Mouse (Mus musculus): Measurements from ENCODE around the gene Tmem229a. TPM values are rescaled to one million over a fixed set of nuclear protein-coding genes. Genes with fewer than 3 reads are reported as not detected.
A peak's percentile ranks its signal among the peaks of the same experiment; 100 is the strongest.

Gene Tmem229a
- 1.3 and 1.4 TPM in 2 replicates for polyA plus RNA-seq (2016; fragmentation: Nextera tagmentation; extraction: Ambion mirVana)

DNA sequence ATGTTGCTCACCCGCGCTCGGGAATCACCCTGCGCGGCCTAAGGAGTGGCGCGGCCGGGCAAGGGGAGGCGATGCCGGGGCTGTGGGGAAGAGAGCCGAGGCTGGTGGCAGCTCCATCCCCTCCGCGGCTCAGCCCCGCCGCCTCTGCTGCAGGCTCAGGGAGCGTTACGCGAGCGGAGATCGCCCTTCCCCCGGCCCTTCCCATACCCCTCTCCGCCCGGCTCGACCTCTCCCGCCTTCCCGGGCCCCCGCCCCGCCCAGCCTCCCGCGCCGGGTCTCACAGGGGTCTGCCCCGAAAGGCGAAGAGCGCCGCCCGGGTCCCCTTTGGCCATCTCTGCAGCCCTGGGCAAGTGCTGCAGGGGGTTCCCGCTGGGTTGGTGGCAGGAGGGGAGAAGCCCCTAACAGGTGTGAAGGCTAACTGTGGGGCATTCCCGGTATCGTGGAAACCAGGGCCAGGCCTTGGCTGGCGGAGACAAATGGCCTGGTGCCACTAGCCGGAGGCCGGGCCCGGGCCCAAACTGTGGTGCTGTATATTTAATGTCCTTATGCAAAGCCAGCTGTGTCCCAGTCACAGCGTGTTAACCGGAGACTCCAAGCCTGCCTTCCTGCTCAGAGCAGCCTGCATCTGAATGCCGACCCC lies at the start of gene Tmem229a:
TSS of gene Tmem229a (minus strand) at position 352 of the 640 bp plus-strand sequence.
- WGBS: under 1% methylated on average over 38 of the region's 46 CpGs
- Histone ChIP-seq H3K27ac (replicated peaks) (peak within 1 kb of the TSS; percentile 93), H3K4me1 (peaks cover 22% of the 10 kb centered on the region), H3K4me3 (peak within 1 kb of the TSS; percentile 76), H3K9me3 (replicated peaks) (no peaks in the 10 kb centered on the region), H3K27me3 (ENCODE audit: low read depth, poor library complexity, severe bottlenecking) (peaks cover 15% of the 10 kb centered on the region), H3K36me3 (no peaks in the 10 kb centered on the region)
- peak; percentile 82 for DNase-seq (ENCODE audit: low spot score)

DNA sequence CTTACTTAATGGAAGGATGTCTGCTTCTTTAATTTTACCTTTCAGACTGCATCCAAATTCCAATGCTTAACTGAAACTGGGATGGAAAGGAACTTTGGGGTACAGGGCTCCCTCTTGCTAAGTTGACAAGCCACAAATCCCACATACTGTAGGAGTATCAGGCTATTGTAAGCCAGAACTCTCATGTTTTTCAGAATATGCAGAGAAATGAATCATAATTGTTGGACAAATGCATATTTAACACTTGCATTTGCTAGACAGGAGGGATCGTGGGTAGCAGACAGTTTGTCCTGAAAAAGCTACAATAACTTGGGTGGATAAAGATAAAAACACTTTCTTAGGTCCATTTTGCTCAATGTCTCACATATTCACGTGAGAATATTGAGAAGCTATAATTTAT lies 37.7 kb upstream of the Tmem229a start:
- Histone ChIP-seq H3K36me3 (no peaks in the 10 kb centered on the region), H3K27me3 (ENCODE audit: low read depth, poor library complexity, severe bottlenecking) (no peaks in the 10 kb centered on the region), H3K27ac (replicated peaks) (no peak overlapping the region), H3K4me1 (no peaks in the 10 kb centered on the region), H3K9me3 (replicated peaks) (no peaks in the 10 kb centered on the region), H3K4me3 (no peak overlapping the region)
- DNase-seq (ENCODE audit: low spot score): no peak
- 71% methylated on average over 2 of the region's 2 CpGs for WGBS

DNA sequence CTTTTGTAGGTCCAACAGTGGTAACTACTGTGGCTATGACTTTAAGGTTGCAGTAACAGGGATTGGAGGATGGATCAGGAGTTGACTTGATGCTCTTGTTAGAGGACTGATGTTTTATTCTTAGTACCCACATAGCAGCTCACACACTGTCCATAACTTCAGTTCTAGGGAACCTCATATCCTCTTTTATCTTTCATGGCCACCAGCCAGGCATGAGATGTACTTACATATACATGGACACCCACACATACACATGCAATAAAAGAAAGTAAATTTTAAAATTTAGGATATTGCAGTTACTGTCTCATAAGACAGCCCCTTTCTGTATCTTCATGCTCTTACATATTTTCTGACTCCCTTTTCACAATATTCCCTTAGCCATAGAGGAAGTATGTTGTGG lies 33.7 kb upstream of the Tmem229a start:
- no peaks in the 10 kb centered on the region for H3K36me3 ChIP-seq
- H3K27ac ChIP-seq (replicated peaks): no peak overlapping the region
- H3K9me3 ChIP-seq (replicated peaks): no peaks in the 10 kb centered on the region
- no peaks in the 10 kb centered on the region for H3K4me1 ChIP-seq
- no peaks in the 10 kb centered on the region for H3K27me3 ChIP-seq (ENCODE audit: low read depth, poor library complexity, severe bottlenecking)
- no peak overlapping the region for H3K4me3 ChIP-seq
- no peak for DNase-seq (ENCODE audit: low spot score)

DNA sequence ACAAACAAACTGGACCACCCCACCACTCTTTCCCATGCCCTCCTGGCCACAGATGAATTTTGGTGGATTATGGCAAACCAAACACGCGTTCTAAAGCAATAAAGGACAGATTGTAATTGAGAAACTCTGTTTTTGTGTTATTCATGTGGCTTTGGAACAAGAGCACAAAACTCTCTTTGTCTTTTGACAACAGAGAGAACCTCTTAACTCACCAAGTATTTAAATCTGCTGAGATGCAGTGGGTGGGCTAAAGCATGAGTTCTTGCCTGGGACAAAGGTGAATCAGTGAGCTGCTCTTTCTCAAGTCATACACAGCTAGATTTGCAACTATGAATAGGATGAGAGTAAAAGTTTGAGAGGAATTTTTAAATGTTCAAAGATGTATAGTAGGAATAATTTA lies 20.1 kb upstream of the Tmem229a start:
- 66% methylated on average over 2 of the region's 2 CpGs for WGBS
- Histone ChIP-seq H3K27ac (replicated peaks) (no peak overlapping the region), H3K36me3 (no peaks in the 10 kb centered on the region), H3K27me3 (ENCODE audit: low read depth, poor library complexity, severe bottlenecking) (no peaks in the 10 kb centered on the region), H3K4me3 (no peak overlapping the region), H3K4me1 (no peaks in the 10 kb centered on the region), H3K9me3 (replicated peaks) (no peaks in the 10 kb centered on the region)
- no peak for DNase-seq (ENCODE audit: low spot score)

- Histone ChIP-seq H3K36me3 (no peaks in the 10 kb centered on the region), H3K9me3 (replicated peaks) (no peaks in the 10 kb centered on the region), H3K4me1 (no peaks in the 10 kb centered on the region), H3K4me3 (no peak overlapping the region), H3K27ac (replicated peaks) (no peak overlapping the region), H3K27me3 (ENCODE audit: low read depth, poor library complexity, severe bottlenecking) (no peaks in the 10 kb centered on the region)
- WGBS: 91% methylated on average over 3 of the region's 3 CpGs
- no peak for DNase-seq (ENCODE audit: low spot score)
Measured at GRCm38 (mm10) chr6:24968471-24969223, 12.6 kb upstream of the Tmem229a start.

GRCm38 (mm10) chr6:24967726-24968125 lies 11.6 kb upstream of the Tmem229a start:
- WGBS: 92% methylated on average over 7 of the region's 7 CpGs
- no peaks in the 10 kb centered on the region for H3K36me3 ChIP-seq
- no peak overlapping the region for H3K27ac ChIP-seq (replicated peaks)
- H3K9me3 ChIP-seq (replicated peaks): no peaks in the 10 kb centered on the region
- no peak overlapping the region for H3K4me3 ChIP-seq
- H3K4me1 ChIP-seq: no peaks in the 10 kb centered on the region
- DNase-seq (ENCODE audit: low spot score): no peak
- no peaks in the 10 kb centered on the region for H3K27me3 ChIP-seq (ENCODE audit: low read depth, poor library complexity, severe bottlenecking)

DNA sequence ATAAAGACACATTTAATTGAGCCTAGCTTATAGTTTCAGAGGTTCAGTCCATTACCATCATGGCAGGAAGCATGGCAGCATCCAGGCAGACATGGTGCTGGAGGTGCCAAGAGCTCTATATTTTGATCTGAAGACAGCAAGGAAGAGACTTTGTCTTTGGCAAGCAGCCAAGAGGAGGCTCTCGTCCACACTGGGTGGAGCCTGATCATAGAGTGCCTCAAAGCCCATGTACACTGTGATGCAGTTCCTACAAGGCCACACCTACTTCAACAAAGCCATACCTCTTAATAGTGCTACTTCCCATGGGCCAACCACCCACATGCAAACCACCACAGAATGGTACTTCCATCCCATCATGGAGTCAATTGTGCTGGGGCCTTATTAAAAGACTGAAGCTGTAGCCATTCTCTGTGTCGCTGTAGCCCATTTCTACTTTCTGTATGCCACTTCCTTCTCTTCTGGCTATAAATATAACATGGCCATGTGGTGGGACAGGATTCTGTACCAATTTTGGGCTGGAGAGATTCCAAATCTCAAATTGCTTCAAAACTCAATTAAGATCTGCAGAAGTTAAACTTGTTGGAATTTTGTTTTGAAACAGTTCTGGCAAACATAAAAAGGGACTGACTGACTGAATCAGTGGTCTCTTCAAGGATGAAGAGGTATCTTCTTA lies 10.0 kb upstream of the Tmem229a start:
- no peak overlapping the region for H3K27ac ChIP-seq (replicated peaks)
- H3K27me3 ChIP-seq (ENCODE audit: low read depth, poor library complexity, severe bottlenecking): no peaks in the 10 kb centered on the region
- no peak overlapping the region for H3K4me3 ChIP-seq
- H3K9me3 ChIP-seq (replicated peaks): no peaks in the 10 kb centered on the region
- no peaks in the 10 kb centered on the region for H3K36me3 ChIP-seq
- DNase-seq (ENCODE audit: low spot score): no peak
- 90% methylated on average over 2 of the region's 2 CpGs for WGBS
- H3K4me1 ChIP-seq: no peaks in the 10 kb centered on the region

DNA sequence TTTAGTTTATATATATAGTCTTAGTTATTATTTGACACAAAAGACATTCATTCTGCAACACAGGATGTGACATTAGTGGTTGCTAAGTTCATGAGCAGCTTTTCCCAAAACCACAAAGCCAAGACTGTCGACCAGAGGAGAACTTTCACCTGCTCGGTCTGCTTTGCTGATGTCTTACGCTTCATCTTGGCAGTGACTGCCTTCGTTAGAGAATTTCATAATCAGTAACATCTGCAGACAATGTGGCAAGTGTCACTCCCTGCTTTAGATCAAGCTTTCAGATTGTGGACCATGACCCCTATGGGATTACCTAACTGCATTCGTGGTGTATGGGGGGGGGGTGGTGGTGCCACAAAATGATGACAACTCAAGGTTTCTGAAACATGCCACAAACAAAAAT lies 7.7 kb upstream of the Tmem229a start:
- no peak overlapping the region for H3K4me3 ChIP-seq
- no peaks in the 10 kb centered on the region for H3K4me1 ChIP-seq
- H3K36me3 ChIP-seq: no peaks in the 10 kb centered on the region
- no peak for DNase-seq (ENCODE audit: low spot score)
- H3K27me3 ChIP-seq (ENCODE audit: low read depth, poor library complexity, severe bottlenecking): no peaks in the 10 kb centered on the region
- H3K9me3 ChIP-seq (replicated peaks): no peaks in the 10 kb centered on the region
- H3K27ac ChIP-seq (replicated peaks): no peak overlapping the region
- WGBS: 90% methylated on average over 5 of the region's 5 CpGs

GRCm38 (mm10) chr6:24956586-24956973 lies 483 bp upstream of the Tmem229a start:
- DNase-seq (ENCODE audit: low spot score): no peak
- H3K4me3 ChIP-seq: peak overlapping the region; percentile 76
- H3K36me3 ChIP-seq: no peaks in the 10 kb centered on the region
- no peaks in the 10 kb centered on the region for H3K9me3 ChIP-seq (replicated peaks)
- WGBS: 18% methylated on average over 5 of the region's 5 CpGs
- peak overlapping the region; percentile 93 for H3K27ac ChIP-seq (replicated peaks)
- peaks cover 15% of the 10 kb centered on the region for H3K27me3 ChIP-seq (ENCODE audit: low read depth, poor library complexity, severe bottlenecking)
- H3K4me1 ChIP-seq: peaks cover 22% of the 10 kb centered on the region

DNA sequence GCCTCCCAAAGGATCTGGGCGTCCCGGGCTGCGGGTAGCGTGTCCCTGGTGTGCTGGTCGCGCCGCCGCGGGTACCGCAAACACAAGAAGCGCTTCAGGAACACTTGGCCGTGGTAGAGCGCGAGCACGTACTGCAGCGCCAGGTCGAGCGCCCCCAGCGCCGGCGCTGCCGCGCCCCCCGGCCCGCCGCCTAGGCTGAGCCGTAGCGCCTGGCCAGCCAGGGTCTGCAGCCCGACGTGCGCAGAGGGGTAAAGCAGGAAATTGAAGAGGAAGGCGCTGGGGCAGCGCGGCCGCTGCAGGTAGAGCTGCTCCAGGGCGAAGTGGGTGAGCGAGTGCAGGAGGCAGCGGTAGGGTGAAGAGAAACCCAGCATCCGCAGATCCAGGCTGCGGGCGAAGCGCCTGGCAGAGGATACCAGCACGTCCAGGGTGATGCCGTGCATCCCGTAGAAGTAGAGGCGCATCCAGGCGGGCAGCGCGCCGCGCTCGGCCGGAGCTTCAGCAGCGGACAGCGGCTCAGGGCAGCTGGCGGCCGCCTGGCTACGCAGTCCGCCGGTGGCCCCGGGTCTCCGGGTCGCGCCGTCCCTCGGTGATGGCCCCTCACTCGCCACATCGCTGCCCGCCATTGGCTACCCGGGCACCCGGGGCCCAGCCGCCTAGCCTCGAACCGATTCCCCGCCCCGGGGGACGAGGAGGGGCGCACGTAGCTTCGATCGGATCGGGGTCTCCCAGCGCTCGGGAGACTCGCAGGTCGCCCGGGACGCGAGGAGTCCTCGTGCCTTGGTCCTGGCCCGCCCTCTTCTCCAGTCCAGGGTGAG lies 759 bp downstream of the Tmem229a start:
- Histone ChIP-seq H3K27ac (replicated peaks) (peak overlapping the region; percentile 93), H3K27me3 (ENCODE audit: low read depth, poor library complexity, severe bottlenecking) (peaks cover 15% of the 10 kb centered on the region)
- DNase-seq (ENCODE audit: low spot score): peak; percentile 76

DNA sequence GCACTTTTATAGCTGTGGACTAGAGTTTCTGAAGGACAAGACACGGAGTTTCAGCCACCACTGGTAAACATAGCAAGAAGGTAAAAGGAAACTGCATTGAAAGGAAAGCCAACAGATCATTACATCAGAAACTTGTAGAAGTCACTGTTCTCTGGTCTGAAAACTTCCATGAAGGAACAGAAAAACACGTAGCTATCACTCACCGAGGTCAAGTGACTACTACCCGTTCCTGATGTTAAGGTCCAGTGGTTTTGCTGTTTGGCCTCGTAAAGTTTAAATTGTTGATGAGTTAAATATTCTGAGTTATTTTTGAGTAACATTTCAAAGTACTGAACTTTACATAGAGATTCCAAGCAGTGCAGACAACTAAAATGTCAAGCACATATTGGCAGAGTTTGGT lies 2.0 kb downstream of the Tmem229a start:
- H3K36me3 ChIP-seq: no peaks in the 10 kb centered on the region
- peak overlapping the region; percentile 76; the same call in 1 of the 2 replicates for H3K4me3 ChIP-seq
- H3K27ac ChIP-seq (replicated peaks): no peak overlapping the region
- H3K27me3 ChIP-seq (ENCODE audit: low read depth, poor library complexity, severe bottlenecking): peaks cover 15% of the 10 kb centered on the region
- DNase-seq (ENCODE audit: low spot score): no peak
- H3K4me1 ChIP-seq: peaks cover 22% of the 10 kb centered on the region
- no peaks in the 10 kb centered on the region for H3K9me3 ChIP-seq (replicated peaks)
- whole genome bisulfite sequencing: 80% methylated on average over 5 of the region's 5 CpGs

More for the DNA sequence above, 759 bp downstream of the Tmem229a start:
- Histone ChIP-seq H3K4me3 (peak overlapping the region; percentile 76), H3K4me1 (peaks cover 22% of the 10 kb centered on the region), H3K9me3 (replicated peaks) (no peaks in the 10 kb centered on the region), H3K36me3 (no peaks in the 10 kb centered on the region)
- under 1% methylated on average over 90 of the region's 91 CpGs for WGBS

- H3K4me3 ChIP-seq: no peak overlapping the region
- WGBS: 89% methylated on average over 5 of the region's 5 CpGs
Measured at GRCm38 (mm10) chr6:24952341-24952740, 3.8 kb downstream of the Tmem229a start.

More at GRCm38 (mm10) chr6:24952341-24952740, 3.8 kb downstream of the Tmem229a start:
- no peak for DNase-seq (ENCODE audit: low spot score)
- Histone ChIP-seq H3K9me3 (replicated peaks) (no peaks in the 10 kb centered on the region), H3K36me3 (no peaks in the 10 kb centered on the region), H3K27ac (replicated peaks) (no peak overlapping the region), H3K27me3 (ENCODE audit: low read depth, poor library complexity, severe bottlenecking) (peaks cover 15% of the 10 kb centered on the region), H3K4me1 (peaks cover 22% of the 10 kb centered on the region)

Data from midbrain, embryonic 10.5 days (tissue).